Mouse (Mus musculus): Measurements from ENCODE around the gene Ptpa. TPM values are rescaled to one million over a fixed set of nuclear protein-coding genes. Genes with fewer than 3 reads are reported as not detected.

Gene Ptpa
- total RNA-seq, 2 experiments from 2014 or later: 163 to 169 TPM

DNA sequence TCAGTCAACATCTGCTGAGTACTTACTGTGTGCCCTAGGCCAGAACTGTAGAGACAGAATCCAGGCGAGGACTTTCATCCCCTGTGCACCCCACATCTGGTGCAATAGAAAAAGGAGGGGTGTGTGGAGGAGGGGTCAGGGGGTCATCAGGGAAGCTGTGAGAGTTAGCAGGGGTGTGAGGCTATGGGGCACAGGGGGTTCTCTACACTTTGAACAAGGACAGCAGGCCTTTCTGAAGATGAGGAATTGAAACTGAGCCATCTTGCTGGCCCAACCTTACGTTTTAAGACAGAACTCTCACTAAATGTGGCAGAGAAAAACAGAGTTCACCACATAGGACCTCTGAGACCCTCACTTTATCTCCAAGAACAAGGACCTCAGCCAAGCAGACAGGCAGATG lies 74.5 kb downstream of the Ptpa start:
- no peak for DNase-seq (ENCODE audit: extremely low spot score in 1 of 2, low spot score in 1 of 2)

GRCm38 (mm10) chr2:30495000-30495908 lies 79.4 kb downstream of the Ptpa start:
- no peak for DNase-seq (ENCODE audit: extremely low spot score in 1 of 2, low spot score in 1 of 2)

- peak; percentile 45 to 51 for DNase-seq (ENCODE audit: extremely low spot score in 1 of 2, low spot score in 1 of 2)
Measured at GRCm38 (mm10) chr2:30495909-30496861, 80.3 kb downstream of the Ptpa start.

Small RNA genes lying within 50 kb of the gene (microRNA-seq; reads per million reads assigned to microRNA genes)
- 0 reads per million in 2 experiments for gene Gm47292

Other genes with a start within 250 kb of the Ptpa start
- 10 to 100 TPM; 22.7 to 25.0 TPM for gene Endog, start 244.5 kb upstream of the Ptpa start, total RNA-seq (2021)
- 10 to 100 TPM; 35.1 to 35.4 TPM for gene Spout1, start 237.6 kb upstream of the Ptpa start, total RNA-seq (2021)
- gene Kyat1, start 210.2 kb upstream of the Ptpa start, total RNA-seq (2021): 10 to 100 TPM; 17.1 to 18.4 TPM
- gene Lrrc8a, start 178.3 kb upstream of the Ptpa start, total RNA-seq (2021): 10 to 100 TPM; 57.1 to 60.7 TPM
- gene Gm28035, start 175.5 kb upstream of the Ptpa start, total RNA-seq (2021): 1 to 10 TPM; 6.1 to 7.4 TPM
- gene Phyhd1, start 149.8 kb upstream of the Ptpa start, total RNA-seq (2021): 10 to 100 TPM; 18.6 to 24.8 TPM
- not detected for gene Gm28038, start 135.0 kb upstream of the Ptpa start, total RNA-seq (2021)
- 10 to 100 TPM; 24.3 to 25.7 TPM for gene Dolk, start 129.7 kb upstream of the Ptpa start, total RNA-seq (2021)
- gene Nup188, start 129.6 kb upstream of the Ptpa start, total RNA-seq (2021): 10 to 100 TPM; 18.7 to 22.0 TPM
- 100 to 1,000 TPM; 249 to 278 TPM for gene Sh3glb2, start 56.7 kb upstream of the Ptpa start, total RNA-seq (2021)
- 100 to 1,000 TPM; 102 to 110 TPM for gene Miga2, start 51.8 kb upstream of the Ptpa start, total RNA-seq (2021)
- 10 to 100 TPM; 25.1 to 27.5 TPM for gene Dolpp1, start 23.8 kb upstream of the Ptpa start, total RNA-seq (2021)
- gene Crat, start 226 bp upstream of the Ptpa start, total RNA-seq (2021): 10 to 100 TPM; 49.6 to 51.1 TPM
- gene Ier5l, start 58.2 kb downstream of the Ptpa start, total RNA-seq (2021): 10 to 100 TPM; 12.8 to 13.1 TPM
- 10 to 100 TPM in 1 of 2 experiments, 1 to 10 TPM in 1; 3.0 to 10.3 TPM for gene Cstad, start 179.0 kb downstream of the Ptpa start, total RNA-seq (2021)